Mouse (Mus musculus) testis, adult 2 months (tissue): ENCODE results near the gene Pdzrn3. TPM values are rescaled to one million over a fixed set of nuclear protein-coding genes. Genes with fewer than 3 reads are reported as not detected.

Source experiments
- H3K27ac ChIP-seq: fragments of 200-500 bp; 2 replicates; pipeline ENCODE4 v1.5.1; 2012; ENCODE audit warnings: low read depth, low read length; ENCODE audit not compliant: control insufficient read depth, insufficient read depth
- H3K27me3 ChIP-seq: fragments of 200-500 bp; 2 replicates; pipeline ENCODE4 v1.6.1; 2012; ENCODE audit warnings: mild to moderate bottlenecking, low read length, moderate library complexity; ENCODE audit not compliant: control insufficient read depth, insufficient read depth
- H3K36me3 ChIP-seq: fragments of 200-500 bp; 2 replicates; pipeline ENCODE4 v1.6.1; 2012; ENCODE audit warnings: mild to moderate bottlenecking, low read length; ENCODE audit not compliant: control insufficient read depth, insufficient read depth
- H3K4me1 ChIP-seq: fragments of 200-500 bp; 2 replicates; pipeline ENCODE4 v1.6.1; 2012; ENCODE audit warnings: low read length; ENCODE audit not compliant: control insufficient read depth, insufficient read depth
- H3K4me3 ChIP-seq: fragments of 200-500 bp; 2 replicates; pipeline ENCODE4 v1.5.1; 2012; ENCODE audit warnings: low read depth, mild to moderate bottlenecking, low read length, moderate library complexity, mixed read lengths; ENCODE audit not compliant: control insufficient read depth
- CTCF ChIP-seq: fragments of 200-500 bp; IDR thresholded peaks from 2 replicates; pipeline ENCODE4 v1.5.1; 2012; ENCODE audit warnings: low read depth, mild to moderate bottlenecking, inconsistent platforms, low read length, moderate library complexity; ENCODE audit not compliant: control insufficient read depth, insufficient read depth, insufficient replicate concordance
- POLR2A ChIP-seq: fragments of 200-500 bp; IDR thresholded peaks from 2 replicates; pipeline ENCODE4 v1.6.1; 2012; ENCODE audit warnings: low read depth, mild to moderate bottlenecking, inconsistent platforms, low read length, moderate library complexity; ENCODE audit not compliant: control insufficient read depth
- polyA plus RNA-seq: library from polyadenylated mRNA; depleted of rRNA; stranded (reverse); fragments of >200 nt; gene quantifications from 2 replicates; pipeline ENCODE4 v1.2.3, GENCODE M21; 2012

Gene Pdzrn3
- polyA plus RNA-seq, 1 experiment = 1.2 TPM

DNA sequence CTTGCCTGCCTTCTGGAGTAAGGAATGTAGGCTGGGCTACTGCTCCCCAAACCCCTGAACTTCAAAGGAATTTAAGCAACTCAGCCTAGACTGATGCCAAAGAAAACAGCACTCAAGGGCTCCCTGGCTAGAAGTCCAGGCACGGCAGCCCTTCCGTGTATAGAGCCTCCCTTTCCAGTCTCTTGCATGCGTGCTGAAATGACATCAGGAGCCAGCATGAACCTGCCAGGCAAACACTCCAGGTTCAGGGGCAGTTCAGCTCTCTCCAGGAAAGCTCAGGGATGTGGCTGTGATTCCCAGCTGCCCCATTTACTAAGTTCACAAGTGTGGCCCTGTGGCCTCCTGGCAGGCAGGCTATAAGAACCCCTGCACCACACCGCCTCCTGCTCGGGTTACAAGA lies 126.5 kb downstream of the Pdzrn3 start:
- H3K27me3 ChIP-seq = no peaks in the 10 kb centered on the region
- H3K27ac ChIP-seq = no peak overlapping the region
- no peak overlapping the region for H3K4me3 ChIP-seq
- TF ChIP-seq POLR2A = no peak
- TF ChIP-seq CTCF = no peak
- H3K36me3 ChIP-seq = no peaks in the 10 kb centered on the region
- H3K4me1 ChIP-seq = no peaks in the 10 kb centered on the region

GRCm38 (mm10) chr6:101246137-101246536 lies 131.6 kb downstream of the Pdzrn3 start:
- Histone ChIP-seq H3K4me3 (no peak overlapping the region), H3K27ac (no peak overlapping the region), H3K36me3 (no peaks in the 10 kb centered on the region), H3K27me3 (no peaks in the 10 kb centered on the region), H3K4me1 (no peaks in the 10 kb centered on the region)
- TF ChIP-seq CTCF = no peak
- TF ChIP-seq POLR2A = no peak

DNA sequence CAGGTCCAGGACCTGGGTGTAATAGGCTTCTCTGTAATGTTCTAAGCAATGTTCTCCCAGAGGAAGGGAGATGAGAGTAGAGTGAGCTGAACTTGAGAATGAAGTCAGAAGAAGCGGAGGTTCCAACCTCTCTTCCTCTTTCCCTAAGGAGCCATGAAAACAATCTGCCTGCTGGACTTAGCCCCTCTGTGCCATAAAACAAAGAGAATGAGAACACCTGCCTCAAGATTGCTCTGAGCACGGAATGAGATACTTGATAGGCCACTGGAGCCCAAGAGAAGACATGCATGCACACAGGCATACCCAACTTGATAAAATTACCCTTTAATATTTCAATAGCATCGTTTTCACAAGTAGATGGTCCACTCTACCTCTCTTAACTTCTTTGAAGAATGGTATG lies 133.3 kb downstream of the Pdzrn3 start:
- TF ChIP-seq CTCF (no peak), POLR2A (no peak)
- Histone ChIP-seq H3K27me3 (no peaks in the 10 kb centered on the region), H3K36me3 (no peaks in the 10 kb centered on the region), H3K4me1 (no peaks in the 10 kb centered on the region), H3K4me3 (no peak overlapping the region), H3K27ac (no peak overlapping the region)

- H3K27ac ChIP-seq = no peak overlapping the region
- no peak overlapping the region for H3K4me3 ChIP-seq
- H3K4me1 ChIP-seq = no peaks in the 10 kb centered on the region
- no peaks in the 10 kb centered on the region for H3K27me3 ChIP-seq
- no peaks in the 10 kb centered on the region for H3K36me3 ChIP-seq
- TF ChIP-seq POLR2A (no peak), CTCF (no peak)
Measured at GRCm38 (mm10) chr6:101243189-101243815, 134.4 kb downstream of the Pdzrn3 start.

- no peak overlapping the region for H3K4me3 ChIP-seq
- no peaks in the 10 kb centered on the region for H3K4me1 ChIP-seq
- no peaks in the 10 kb centered on the region for H3K27me3 ChIP-seq
- H3K36me3 ChIP-seq = no peaks in the 10 kb centered on the region
- TF ChIP-seq POLR2A (no peak), CTCF (no peak)
- H3K27ac ChIP-seq = no peak overlapping the region
Measured at GRCm38 (mm10) chr6:101236641-101237246, 141.0 kb downstream of the Pdzrn3 start.

DNA sequence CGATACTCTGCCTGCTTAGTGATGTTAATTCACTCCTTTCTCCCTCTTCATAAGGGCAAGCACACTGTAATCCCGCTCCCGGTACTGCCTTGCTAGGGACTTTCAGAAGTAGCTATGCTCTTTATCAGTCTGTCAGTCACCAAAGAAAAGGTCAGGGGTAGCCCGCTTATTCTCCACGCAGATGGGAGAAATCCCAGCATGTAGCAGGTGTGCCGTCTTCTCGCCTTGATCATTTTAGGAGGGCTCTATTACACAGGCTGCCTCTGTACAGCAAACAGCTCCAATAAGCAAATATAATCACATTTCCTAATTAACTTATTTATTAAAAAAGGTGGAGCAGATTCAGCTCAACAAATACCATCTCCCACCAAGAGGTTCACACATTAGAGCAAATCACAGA lies 141.5 kb downstream of the Pdzrn3 start:
- Histone ChIP-seq H3K4me3 (no peak overlapping the region), H3K27me3 (no peaks in the 10 kb centered on the region), H3K27ac (no peak overlapping the region), H3K4me1 (no peaks in the 10 kb centered on the region), H3K36me3 (no peaks in the 10 kb centered on the region)
- no peak for TF ChIP-seq CTCF
- no peak for TF ChIP-seq POLR2A

- Histone ChIP-seq H3K36me3 (no peaks in the 10 kb centered on the region), H3K4me3 (no peak overlapping the region), H3K27ac (no peak overlapping the region), H3K27me3 (no peaks in the 10 kb centered on the region), H3K4me1 (no peaks in the 10 kb centered on the region)
- TF ChIP-seq CTCF = no peak
- no peak for TF ChIP-seq POLR2A
Measured at GRCm38 (mm10) chr6:101234349-101234748, 143.3 kb downstream of the Pdzrn3 start.
